Mouse (Mus musculus) liver, adult 2 months (tissue): Measurements from ENCODE around the gene Rarg.

ENCODE experiments used
- CTCF ChIP-seq: fragments of 200-500 bp; IDR thresholded peaks from 2 replicates; pipeline ENCODE4 v1.5.1; 2011; ENCODE audit warnings: low read depth, low read length, control low read depth
- POLR2A ChIP-seq: fragments of 200-500 bp; IDR thresholded peaks from 2 replicates; pipeline ENCODE4 v1.6.1; 2011; ENCODE audit warnings: low read length, control low read depth; ENCODE audit not compliant: insufficient read depth; ENCODE audit errors: extremely low read depth

DNA sequence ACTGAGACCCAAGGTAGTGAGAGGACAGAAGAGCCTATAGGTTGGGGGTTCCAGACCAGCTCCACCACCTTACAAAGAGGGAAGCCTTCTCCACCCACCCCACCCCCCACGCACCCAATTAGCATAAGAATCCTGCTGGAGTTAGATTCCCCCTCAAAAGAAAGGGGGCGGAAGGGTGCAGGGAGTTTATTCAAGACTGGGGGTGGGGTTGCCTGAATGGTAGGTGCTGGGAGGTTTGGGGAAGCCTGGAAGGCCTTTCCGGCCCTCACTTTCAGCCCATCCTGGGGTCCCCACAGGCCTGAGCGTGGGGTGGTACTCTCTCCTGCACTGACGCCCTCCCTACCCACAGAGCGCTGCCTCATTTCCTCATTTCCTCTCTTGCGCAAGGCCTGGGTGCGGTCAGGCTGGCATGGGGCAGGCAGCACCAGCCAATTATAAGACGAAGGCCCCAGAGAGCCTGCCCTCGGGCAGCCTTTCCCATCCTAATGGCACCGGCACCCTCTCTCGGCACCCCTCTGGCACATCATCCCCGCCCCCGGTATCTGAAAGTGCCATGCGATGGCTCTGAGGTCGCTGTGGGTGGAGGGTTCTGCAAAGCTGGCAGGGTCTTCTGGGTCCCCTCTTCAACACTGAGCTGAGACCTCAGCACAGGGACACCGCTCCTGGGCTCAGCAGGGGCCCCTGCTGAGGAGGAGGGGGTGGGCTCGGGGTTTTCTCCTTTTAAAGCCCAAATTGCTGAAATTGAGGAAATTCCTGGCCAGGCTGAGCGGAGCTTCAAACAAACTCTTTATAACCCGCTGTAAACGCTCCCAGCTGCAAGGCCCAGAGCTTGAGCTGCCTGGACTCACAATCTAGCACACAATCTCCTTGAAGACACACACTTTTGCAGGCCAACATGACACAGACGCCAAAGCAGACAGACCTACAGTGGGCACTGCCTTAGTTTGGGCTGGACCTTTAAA lies 13.8 kb downstream of the Rarg start:
- TF ChIP-seq CTCF (no peak), POLR2A (no peak)
